Comparison of ENCODE assay signal across 32 mouse cellular contexts in genomic region chr7:144753657-144754031, GRCm38 (mm10). TPM values are rescaled to one million over a fixed set of nuclear protein-coding genes. Genes with fewer than 3 reads are reported as not detected.
DNase-seq lines count a peak whose midpoint lies in the region; ATAC-seq and TF ChIP-seq lines count a peak whose summit lies in the region.
"Had no signal": no experiment of that assay in that cellular context is flagged by ENCODE, and none has a peak within 500 bp of the region (broad histone marks: within the 10 kb centered on the region; RNA-seq: fewer than 3 reads in every experiment).

No protein-coding gene starts in this region.

- no peaks in the 10 kb centered on the region for H3K36me3 ChIP-seq in forebrain, embryonic 10.5 days (replicated peaks)
- no peaks in the 10 kb centered on the region for H3K36me3 ChIP-seq in forebrain, postnatal 0 days (ENCODE audit: insufficient read depth)
- H3K36me3 ChIP-seq in lung, embryonic 14.5 days (ENCODE audit: insufficient read depth), result no peaks in the 10 kb centered on the region
- H3K36me3 ChIP-seq in lung, postnatal 0 days (ENCODE audit: insufficient read depth, low read length), result no peaks in the 10 kb centered on the region
- no peaks in the 10 kb centered on the region for H3K36me3 ChIP-seq in intestine, embryonic 14.5 days (ENCODE audit: control insufficient read depth, insufficient read depth, low read length)
- H3K36me3 ChIP-seq in stomach, embryonic 15.5 days, result no peaks in the 10 kb centered on the region
- no peaks in the 10 kb centered on the region for H3K36me3 ChIP-seq in neural tube, embryonic 15.5 days
- H3K36me3 ChIP-seq: embryonic facial prominence, embryonic 15.5 days; heart, embryonic 15.5 days; hindbrain, embryonic 13.5 days; liver, embryonic 15.5 days; neural tube, embryonic 12.5 days had no signal

- peaks cover 19% of the 10 kb centered on the region for H3K27me3 ChIP-seq in forebrain, embryonic 10.5 days (ENCODE audit: poor library complexity, severe bottlenecking)
- no peaks in the 10 kb centered on the region for H3K27me3 ChIP-seq in forebrain, postnatal 0 days (ENCODE audit: insufficient read depth, low read length)
- H3K27me3 ChIP-seq in lung, embryonic 14.5 days (ENCODE audit: insufficient read depth, low read length), result no peaks in the 10 kb centered on the region
- H3K27me3 ChIP-seq in lung, postnatal 0 days (replicated peaks; ENCODE audit: insufficient read depth, low read length), result no peaks in the 10 kb centered on the region
- H3K27me3 ChIP-seq in intestine, embryonic 14.5 days (replicated peaks; ENCODE audit: control insufficient read depth, insufficient read depth, low read length), result no peaks in the 10 kb centered on the region
- H3K27me3 ChIP-seq in stomach, embryonic 15.5 days (replicated peaks), result no peaks in the 10 kb centered on the region
- no peaks in the 10 kb centered on the region for H3K27me3 ChIP-seq in neural tube, embryonic 15.5 days (replicated peaks)
- H3K27me3 ChIP-seq: embryonic facial prominence, embryonic 15.5 days; heart, embryonic 15.5 days; hindbrain, embryonic 13.5 days; liver, embryonic 15.5 days; neural tube, embryonic 12.5 days had no signal

- no peak for TF ChIP-seq EP300 in lung, postnatal 0 days (IDR thresholded peaks at IDR 0.05)

- H3K4me3 ChIP-seq in forebrain, embryonic 10.5 days, result no peak overlapping the region
- no peak overlapping the region for H3K4me3 ChIP-seq in forebrain, postnatal 0 days (ENCODE audit: low read depth, low read length)
- H3K4me3 ChIP-seq in lung, embryonic 14.5 days (ENCODE audit: low read depth, low read length), result no peak overlapping the region
- no peak overlapping the region for H3K4me3 ChIP-seq in lung, postnatal 0 days (ENCODE audit: low read depth, low read length)
- no peak overlapping the region for H3K4me3 ChIP-seq in intestine, embryonic 14.5 days (ENCODE audit: low read depth, low read length)
- no peak overlapping the region for H3K4me3 ChIP-seq in stomach, embryonic 15.5 days (replicated peaks)
- H3K4me3 ChIP-seq in neural tube, embryonic 15.5 days (replicated peaks), result no peak overlapping the region
- H3K4me3 ChIP-seq: embryonic facial prominence, embryonic 15.5 days; heart, embryonic 15.5 days; hindbrain, embryonic 13.5 days; liver, embryonic 15.5 days; myocyte; neural tube, embryonic 12.5 days had no signal

- H3K4me1 ChIP-seq in forebrain, embryonic 10.5 days, result peaks cover 21% of the 10 kb centered on the region
- no peaks in the 10 kb centered on the region for H3K4me1 ChIP-seq in forebrain, postnatal 0 days (ENCODE audit: insufficient read depth)
- peaks cover 19% of the 10 kb centered on the region; the same call in 1 of the 2 replicates for H3K4me1 ChIP-seq in lung, embryonic 14.5 days (ENCODE audit: insufficient read depth)
- peaks cover 3% of the 10 kb centered on the region; the same call in 1 of the 2 replicates for H3K4me1 ChIP-seq in lung, postnatal 0 days (ENCODE audit: insufficient read depth, low read depth, low read length)
- peaks cover 27% of the 10 kb centered on the region for H3K4me1 ChIP-seq in intestine, embryonic 14.5 days (replicated peaks; ENCODE audit: control insufficient read depth, insufficient read depth, low read length)
- peaks cover 32% of the 10 kb centered on the region for H3K4me1 ChIP-seq in stomach, embryonic 15.5 days
- peaks cover 5% of the 10 kb centered on the region; the same call in 1 of the 2 replicates for H3K4me1 ChIP-seq in neural tube, embryonic 15.5 days
- H3K4me1 ChIP-seq: embryonic facial prominence, embryonic 15.5 days; neural tube, embryonic 12.5 days had no signal

- H3K4me2 ChIP-seq in forebrain, postnatal 0 days (ENCODE audit: low read depth), result no peak overlapping the region
- H3K4me2 ChIP-seq in lung, embryonic 14.5 days, result no peak overlapping the region
- no peak overlapping the region for H3K4me2 ChIP-seq in lung, postnatal 0 days (replicated peaks; ENCODE audit: low read depth, low read length)
- H3K4me2 ChIP-seq in intestine, embryonic 14.5 days (ENCODE audit: low read length), result no peak overlapping the region
- H3K4me2 ChIP-seq in stomach, embryonic 15.5 days, result no peak overlapping the region
- H3K4me2 ChIP-seq in neural tube, embryonic 15.5 days, result no peak overlapping the region
- H3K4me2 ChIP-seq: embryonic facial prominence, embryonic 15.5 days; heart, embryonic 15.5 days; hindbrain, embryonic 13.5 days; liver, embryonic 15.5 days; midbrain, embryonic 11.5 days; neural tube, embryonic 12.5 days had no signal

- TF ChIP-seq CTCF in forebrain, postnatal 0 days (IDR thresholded peaks at IDR 0.05; ENCODE audit: low read depth), result no peak
- no peak for TF ChIP-seq CTCF in lung, embryonic 14.5 days (IDR thresholded peaks at IDR 0.05; ENCODE audit: low read depth)
- TF ChIP-seq CTCF in lung, postnatal 0 days (IDR thresholded peaks at IDR 0.05), result no peak

- peak overlapping the region; percentile 62; the same call in 1 of the 2 replicates for H3K27ac ChIP-seq in forebrain, embryonic 10.5 days
- no peak overlapping the region for H3K27ac ChIP-seq in forebrain, postnatal 0 days (ENCODE audit: low read depth, low read length)
- peak overlapping the region; percentile 55 for H3K27ac ChIP-seq in lung, embryonic 14.5 days (ENCODE audit: low read depth)
- no peak overlapping the region for H3K27ac ChIP-seq in lung, postnatal 0 days (ENCODE audit: low read length)
- H3K27ac ChIP-seq in intestine, embryonic 14.5 days (ENCODE audit: low read depth), result peak overlapping the region; percentile 89
- peak overlapping the region; percentile 75 for H3K27ac ChIP-seq in stomach, embryonic 15.5 days
- no peak overlapping the region for H3K27ac ChIP-seq in neural tube, embryonic 15.5 days (replicated peaks)
- H3K27ac ChIP-seq: embryonic facial prominence, embryonic 15.5 days; heart, embryonic 15.5 days; hindbrain, embryonic 13.5 days; liver, embryonic 15.5 days; neural tube, embryonic 12.5 days had no signal

- no peaks in the 10 kb centered on the region for H3K9me3 ChIP-seq in forebrain, embryonic 10.5 days
- no peaks in the 10 kb centered on the region for H3K9me3 ChIP-seq in forebrain, postnatal 0 days (ENCODE audit: low read length)
- no peaks in the 10 kb centered on the region for H3K9me3 ChIP-seq in lung, embryonic 14.5 days (ENCODE audit: low read depth, low read length)
- no peaks in the 10 kb centered on the region for H3K9me3 ChIP-seq in lung, postnatal 0 days (ENCODE audit: low read length)
- no peaks in the 10 kb centered on the region for H3K9me3 ChIP-seq in intestine, embryonic 14.5 days (ENCODE audit: control insufficient read depth, low read length)
- H3K9me3 ChIP-seq in stomach, embryonic 15.5 days, result no peaks in the 10 kb centered on the region
- no peaks in the 10 kb centered on the region for H3K9me3 ChIP-seq in neural tube, embryonic 15.5 days (replicated peaks)
- H3K9me3 ChIP-seq: embryonic facial prominence, embryonic 15.5 days; heart, embryonic 15.5 days; hindbrain, embryonic 13.5 days; liver, embryonic 15.5 days; neural tube, embryonic 12.5 days had no signal

- WGBS in forebrain, embryonic 10.5 days, result 90% methylated on average over 9 of the region's 9 CpGs
- WGBS in forebrain, postnatal 0 days, result 91% methylated on average over 9 of the region's 9 CpGs
- WGBS in lung, embryonic 14.5 days, result 69% methylated on average over 9 of the region's 9 CpGs
- 68% methylated on average over 9 of the region's 9 CpGs for WGBS in lung, postnatal 0 days
- 58% methylated on average over 9 of the region's 9 CpGs for WGBS in intestine, embryonic 14.5 days
- 57% methylated on average over 9 of the region's 9 CpGs for WGBS in stomach, embryonic 15.5 days
- WGBS in neural tube, embryonic 15.5 days, result 87% methylated on average over 9 of the region's 9 CpGs

- DNase-seq in forebrain, embryonic 10.5 days (ENCODE audit: extremely low spot score, low spot score), result no peak
- no peak for DNase-seq in forebrain, postnatal 0 days
- no peak for DNase-seq in lung, embryonic 14.5 days
- no peak for DNase-seq in lung, postnatal 0 days (ENCODE audit: low spot score)
- DNase-seq in intestine, embryonic 14.5 days (ENCODE audit: low spot score), result no peak
- DNase-seq: adrenal gland, adult 2 months; adrenal gland, postnatal 36 days; cerebellum, adult 18-20 months; cerebellum, postnatal 10 days; gastrocnemius, postnatal 10 days; kidney, adult 8-10 months; kidney, postnatal 10 days; layer of hippocampus, postnatal 36 days; left cerebral cortex, postnatal 4 days; lung, postnatal 14 days; right cerebral cortex, postnatal 4 days had no signal

- ATAC-seq in forebrain, postnatal 0 days, result no peak
- 0 out of 2 replicates have a peak, but pooled peaks have one; percentile 9 for ATAC-seq in lung, embryonic 14.5 days (ENCODE audit: insufficient read depth)
- no peak for ATAC-seq in lung, postnatal 0 days
- ATAC-seq in intestine, embryonic 14.5 days (replicated peaks; ENCODE audit: low FRiP score, low TSS enrichment, low read depth), result no peak
- 0 out of 2 replicates have a peak, but pooled peaks have one; percentile 4 for ATAC-seq in stomach, embryonic 15.5 days (ENCODE audit: insufficient read depth, low FRiP score, low read depth)
- no peak for ATAC-seq in erythroblast, adult 5-6 weeks (replicated peaks; ENCODE audit: low FRiP score, poor library complexity, severe bottlenecking)
- ATAC-seq in neural tube, embryonic 15.5 days (ENCODE audit: low FRiP score), result no peak
- ATAC-seq: activated CD4-positive, CD25-positive, alpha-beta regulatory T cell, adult 4 months; forebrain, embryonic 14.5 days; midbrain, embryonic 16.5 days had no signal

- no peak overlapping the region for H3K9ac ChIP-seq in forebrain, postnatal 0 days
- H3K9ac ChIP-seq in lung, embryonic 14.5 days, result no peak overlapping the region
- H3K9ac ChIP-seq in lung, postnatal 0 days (replicated peaks; ENCODE audit: low read depth), result no peak overlapping the region
- H3K9ac ChIP-seq in intestine, embryonic 14.5 days (ENCODE audit: low read length), result no peak overlapping the region
- H3K9ac ChIP-seq in stomach, embryonic 15.5 days, result no peak overlapping the region
- no peak overlapping the region for H3K9ac ChIP-seq in neural tube, embryonic 15.5 days (replicated peaks)
- H3K9ac ChIP-seq: embryonic facial prominence, embryonic 15.5 days; heart, embryonic 15.5 days; hindbrain, embryonic 13.5 days; liver, embryonic 15.5 days; neural tube, embryonic 12.5 days had no signal

RNA-seq across cellular contexts. Expression of gene Ano1, which starts 1.9 kb away (rescaled TPM):
- 17.9 and 22.3 TPM in 2 replicates for polyA plus RNA-seq in forebrain, embryonic 10.5 days (2016; fragmentation: Nextera tagmentation; extraction: Ambion mirVana)
- 6.6 and 8.2 TPM in 2 replicates for total RNA-seq in forebrain, postnatal 0 days (2014; rRNA removed)
- polyA plus RNA-seq in forebrain, postnatal 0 days (2015; fragmentation: Nextera tagmentation; extraction: Ambion mirVana), result 3.1 and 4.6 TPM in 2 replicates
- polyA plus RNA-seq in lung, embryonic 14.5 days (2014; fragmentation: Nextera tagmentation; extraction: Ambion mirVana), result 64.8 and 71.5 TPM in 2 replicates
- polyA plus RNA-seq in lung, postnatal 0 days (2015; fragmentation: Nextera tagmentation; extraction: Ambion mirVana), result 69.0 and 77.2 TPM in 2 replicates
- 39.1 and 43.3 TPM in 2 replicates for polyA plus RNA-seq in intestine, embryonic 14.5 days (2014; fragmentation: Nextera tagmentation; extraction: Ambion mirVana)
- polyA plus RNA-seq in stomach, embryonic 15.5 days (2015; fragmentation: Nextera tagmentation; extraction: Ambion mirVana), result 47.6 and 48.8 TPM in 2 replicates
- not detected in 2 replicates for total RNA-seq in erythroblast, adult 5-6 weeks (2015; ENCODE audit: low replicate concordance)
- total RNA-seq in erythroblast, adult 5-6 weeks (2017; ENCODE audit: low replicate concordance), result not detected in 2 replicates
- 4.2 and 8.8 TPM in 2 replicates for polyA plus RNA-seq in neural tube, embryonic 15.5 days (2015; fragmentation: Nextera tagmentation; extraction: Ambion mirVana)
- total RNA-seq: CH12.LX; common myeloid progenitor, adult 5-6 weeks; megakaryocyte progenitor cell, adult 5-6 weeks had no signal

Comparison
In these comparisons a context has a peak if more than half of its experiments do, and no peak if none do; other contexts are left out.
1. H3K27ac ChIP-seq: peak in forebrain, embryonic 10.5 days (single experiment), lung, embryonic 14.5 days (single experiment), intestine, embryonic 14.5 days (single experiment) and stomach, embryonic 15.5 days (single experiment); none in forebrain, postnatal 0 days (single experiment), lung, postnatal 0 days (single experiment) and neural tube, embryonic 15.5 days (single experiment).
2. ATAC-seq: peak in lung, embryonic 14.5 days (single experiment) and stomach, embryonic 15.5 days (single experiment); none in forebrain, postnatal 0 days (single experiment), lung, postnatal 0 days (single experiment), intestine, embryonic 14.5 days (single experiment), erythroblast, adult 5-6 weeks (single experiment) and neural tube, embryonic 15.5 days (single experiment).